Mouse (Mus musculus): ENCODE measurements at regions not wholly inside any gene's neighbourhood (a gene's known extent, or its start where the extent isn't known, plus 50 kb on each side); places are given as distances from the start of the nearest gene placed in this dataset.

- no peak for DNase-seq (ENCODE audit: low read depth, low spot score)
These were observed 470.2 kb upstream of the 5930422O12Rik start for GRCm38 (mm10) chr8:32958331-32958730.

- no peak for DNase-seq (ENCODE audit: low read depth, low spot score)
These were observed 469.7 kb upstream of the 5930422O12Rik start for GRCm38 (mm10) chr8:32958855-32959254.

GRCm38 (mm10) chr8:32959326-32960064 is 469.0 kb upstream of the 5930422O12Rik start:
- DNase-seq (ENCODE audit: low read depth, low spot score) = no peak

- DNase-seq (ENCODE audit: low read depth, low spot score) = no peak
These were observed 438.3 kb upstream of the 5930422O12Rik start for GRCm38 (mm10) chr8:32990216-32990615.

DNA sequence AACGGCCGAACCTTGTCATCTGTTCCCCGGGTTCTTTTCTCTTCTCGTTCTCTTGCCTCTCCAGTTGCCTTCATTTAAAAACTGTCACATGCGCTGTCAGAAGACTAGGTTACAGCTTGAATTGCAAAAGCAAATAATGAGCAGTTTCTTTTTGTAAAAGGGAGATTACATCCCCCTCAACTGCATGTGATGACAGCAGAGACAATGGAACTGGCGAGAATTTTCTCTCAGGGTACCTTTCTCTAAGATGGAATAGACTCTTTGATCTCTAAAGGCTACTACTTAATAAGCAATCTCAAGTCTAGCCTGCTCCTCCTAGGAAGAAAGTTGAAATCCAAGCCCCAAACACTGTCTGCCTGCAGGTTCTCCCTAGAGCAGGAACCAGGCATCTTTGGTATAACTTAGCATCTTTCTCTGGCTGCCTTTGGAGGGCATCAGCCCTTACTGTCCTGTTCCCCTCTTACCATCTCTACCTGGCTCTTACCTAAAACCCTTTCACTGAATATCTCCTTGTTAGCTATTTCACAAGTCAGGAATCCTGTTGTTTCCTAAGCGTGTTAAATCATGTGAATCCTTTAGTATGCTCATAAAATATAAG is 424.4 kb upstream of the 5930422O12Rik start:
- DNase-seq (ENCODE audit: low read depth, low spot score) = no peak

- DNase-seq (ENCODE audit: low read depth, low spot score) = no peak
These were observed 423.9 kb upstream of the 5930422O12Rik start for GRCm38 (mm10) chr8:33004570-33004969.

- no peak for DNase-seq (ENCODE audit: low read depth, low spot score)
These were observed 418.4 kb upstream of the 5930422O12Rik start for GRCm38 (mm10) chr8:33010106-33010505.

GRCm38 (mm10) chr8:33012784-33013183 is 415.7 kb upstream of the 5930422O12Rik start:
- DNase-seq (ENCODE audit: low read depth, low spot score) = no peak

GRCm38 (mm10) chr8:33015861-33016260 is 412.6 kb upstream of the 5930422O12Rik start:
- no peak for DNase-seq (ENCODE audit: low read depth, low spot score)

DNA sequence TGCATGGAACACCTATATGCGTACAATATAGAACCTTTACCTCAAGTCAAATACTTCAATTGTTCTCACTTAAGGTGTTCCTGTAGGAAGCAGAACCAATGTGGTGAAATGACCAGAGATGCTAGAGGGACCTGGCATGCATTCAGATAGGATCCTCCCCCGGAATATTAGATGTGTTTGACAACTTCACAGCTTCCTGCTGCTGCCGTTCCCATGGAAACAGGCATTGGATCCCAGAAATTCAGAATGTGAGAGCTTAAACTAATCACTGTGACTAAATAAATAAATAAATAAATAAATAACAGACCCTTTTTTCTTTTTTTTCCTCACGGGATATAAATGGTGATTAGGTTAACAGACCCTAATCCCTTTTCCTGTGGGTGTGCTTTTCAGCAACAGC is 401.5 kb upstream of the 5930422O12Rik start:
- DNase-seq (ENCODE audit: low read depth, low spot score) = no peak

DNA sequence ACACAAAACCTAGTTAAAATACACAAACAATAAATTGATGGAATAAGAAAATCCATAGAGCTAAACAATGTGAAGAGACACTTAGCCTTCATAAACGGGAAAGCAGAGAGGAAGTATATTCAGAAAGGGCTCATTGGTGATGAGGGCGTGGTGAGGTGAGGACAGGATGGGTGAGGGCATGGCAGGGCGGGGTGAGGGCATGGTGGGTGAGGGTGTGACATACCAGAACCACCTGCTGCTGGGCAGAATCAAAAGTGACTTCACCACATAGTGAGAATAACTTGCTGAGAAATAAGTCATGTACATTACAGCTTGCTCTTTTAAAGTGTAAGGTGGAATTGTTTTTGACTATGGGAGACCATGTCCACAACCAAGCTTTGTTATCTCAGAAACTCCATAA is 399.1 kb upstream of the 5930422O12Rik start:
- no peak for DNase-seq (ENCODE audit: low read depth, low spot score)

- no peak for DNase-seq (ENCODE audit: low read depth, low spot score)
These were observed 376.5 kb upstream of the 5930422O12Rik start for GRCm38 (mm10) chr8:33052017-33052416.

DNA sequence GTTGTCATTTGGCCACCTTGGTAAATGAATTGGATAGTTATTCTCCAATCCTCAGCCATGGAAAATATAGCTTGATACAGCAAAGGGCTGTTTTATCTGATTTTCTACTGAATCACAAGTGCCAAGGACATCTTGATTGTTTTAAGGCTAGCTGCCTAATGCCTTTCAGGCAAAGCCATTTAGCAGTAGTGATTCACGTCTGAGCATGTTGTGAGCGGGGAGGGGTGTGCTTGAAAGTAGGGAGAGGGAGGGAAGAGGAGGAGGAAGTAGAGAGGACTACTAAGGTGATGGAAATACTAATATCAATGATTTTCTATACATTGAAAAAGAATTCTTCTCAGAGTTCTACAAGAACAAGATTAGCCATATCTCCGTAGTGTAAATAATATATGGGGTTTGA is 362.9 kb upstream of the 5930422O12Rik start:
- DNase-seq (ENCODE audit: low read depth, low spot score) = no peak

DNA sequence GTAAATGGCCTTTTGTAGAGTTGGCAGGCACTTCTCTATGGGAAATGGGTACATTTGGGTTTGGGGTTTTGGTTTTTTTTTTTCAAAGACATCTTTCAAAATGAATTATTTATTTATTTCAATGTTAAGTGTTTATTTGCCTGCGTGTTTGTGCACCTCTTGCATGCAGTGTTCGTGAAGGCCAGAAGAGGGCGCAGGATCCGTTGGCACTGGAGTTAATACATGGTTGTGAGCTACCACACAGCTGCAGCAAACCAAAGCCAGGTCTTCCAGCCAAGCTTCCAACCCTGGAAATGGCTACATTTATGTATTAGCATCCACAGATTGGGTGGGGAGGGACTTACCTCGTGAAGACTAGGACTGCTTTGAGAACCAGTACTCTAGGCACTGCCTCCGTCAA is 362.3 kb upstream of the 5930422O12Rik start:
- peak; percentile 44 for DNase-seq (ENCODE audit: low read depth, low spot score)

- no peak for DNase-seq (ENCODE audit: low read depth, low spot score)
These were observed 361.0 kb upstream of the 5930422O12Rik start for GRCm38 (mm10) chr8:33067453-33068039.

DNA sequence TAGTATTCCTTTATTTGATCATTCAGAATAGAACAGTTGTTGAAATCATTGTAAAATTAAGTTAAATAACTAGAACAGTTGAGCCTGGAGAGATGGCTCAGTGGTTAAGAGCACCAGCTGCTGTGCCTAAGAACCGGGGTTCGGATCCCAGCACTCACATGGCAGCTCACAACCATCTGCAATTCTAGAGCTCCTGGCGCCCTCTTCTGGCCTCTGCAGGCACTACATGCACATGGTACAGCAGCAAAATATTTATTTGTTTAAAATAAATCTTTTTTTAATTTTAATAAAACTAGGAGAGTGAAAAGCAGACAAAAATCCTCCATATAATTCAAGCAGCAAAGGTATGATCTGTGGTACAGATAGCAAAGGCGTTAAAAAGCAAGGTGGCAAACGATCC is 360.0 kb upstream of the 5930422O12Rik start:
- peak; percentile 38 for DNase-seq (ENCODE audit: low read depth, low spot score)

DNA sequence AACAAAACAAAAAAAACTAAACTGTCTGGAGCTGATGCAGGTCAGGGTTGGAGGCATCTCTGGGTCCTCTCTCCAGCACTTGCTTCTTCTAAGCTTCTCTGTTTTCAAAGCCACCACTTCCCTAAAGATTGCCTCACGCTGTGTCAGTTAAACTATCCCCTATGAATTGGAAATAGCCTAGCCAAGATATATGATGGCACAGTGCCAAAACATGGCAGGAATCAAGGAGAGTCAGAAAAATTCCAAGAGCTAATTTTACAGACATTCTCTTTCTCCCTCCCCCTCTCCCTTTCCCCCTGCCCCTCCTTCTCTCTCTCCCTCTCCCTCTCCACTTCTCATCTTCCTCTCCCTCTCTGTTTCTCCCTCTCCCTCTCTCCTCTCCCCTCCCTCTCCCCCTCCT is 353.3 kb upstream of the 5930422O12Rik start:
- DNase-seq (ENCODE audit: low read depth, low spot score) = no peak

DNA sequence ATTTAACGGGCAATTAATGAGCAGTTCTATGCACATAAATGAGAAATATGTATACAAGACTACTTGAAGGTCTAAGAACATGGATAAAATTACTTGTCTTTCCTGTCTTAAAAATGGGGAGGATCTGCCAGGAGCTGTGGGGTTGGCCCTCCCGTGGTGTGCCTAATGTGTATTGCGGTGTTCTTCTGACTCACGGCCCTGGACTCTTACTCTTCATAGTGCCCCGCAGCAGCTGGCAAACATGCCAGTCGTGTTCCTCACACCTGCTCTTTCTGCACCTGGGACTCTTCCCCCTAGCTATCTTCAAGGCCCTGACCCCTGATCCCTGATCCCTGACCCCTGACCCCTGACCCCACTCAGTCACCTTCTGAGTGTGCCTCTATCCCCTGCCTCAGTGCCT is 352.3 kb upstream of the 5930422O12Rik start:
- no peak for DNase-seq (ENCODE audit: low read depth, low spot score)

- DNase-seq (ENCODE audit: low read depth, low spot score) = no peak
These were observed 350.4 kb upstream of the 5930422O12Rik start for GRCm38 (mm10) chr8:33078125-33078524.

- no peak for DNase-seq (ENCODE audit: low read depth, low spot score)
These were observed 348.5 kb upstream of the 5930422O12Rik start for GRCm38 (mm10) chr8:33079867-33080585.

GRCm38 (mm10) chr8:33081941-33082340 is 346.6 kb upstream of the 5930422O12Rik start:
- no peak for DNase-seq (ENCODE audit: low read depth, low spot score)

DNA sequence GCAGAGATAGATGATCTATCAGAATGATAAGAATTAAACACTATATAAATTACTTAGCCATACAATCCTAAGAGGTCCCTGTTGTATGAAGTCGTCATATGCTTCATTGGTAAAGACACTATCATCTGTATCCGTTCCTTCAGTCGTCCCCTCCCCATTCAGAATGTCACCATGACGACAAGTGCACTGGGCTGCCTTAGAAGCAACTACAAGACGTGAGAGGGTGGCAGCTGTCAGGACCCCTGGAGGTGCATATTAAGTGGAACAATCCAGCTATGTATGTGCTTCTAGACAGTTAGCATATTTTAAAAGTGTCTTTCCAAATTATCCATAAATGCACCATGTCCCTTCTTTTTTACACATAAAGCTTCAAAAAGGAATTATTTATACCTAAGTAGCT is 343.0 kb upstream of the 5930422O12Rik start:
- no peak for DNase-seq (ENCODE audit: low read depth, low spot score)
